Mouse (Mus musculus) heart, embryonic 16.5 days (tissue): ENCODE measurements around the gene Cox8a. TPM values are rescaled to one million over a fixed set of nuclear protein-coding genes. Genes with fewer than 3 reads are reported as not detected.
A peak's percentile ranks its signal among the peaks of the same experiment; 100 is the strongest.

Experiments
- ATAC-seq: fragments of 200-750 bp; cut with Nextera tagmentation; replicated peaks from 2 replicates; pipeline ENCODE4 v1.8.0; 2017; ENCODE audit warnings: moderate number of reproducible peaks; ENCODE audit not compliant: insufficient read depth, low FRiP score; ENCODE audit errors: extremely low read depth
- H3K27ac ChIP-seq: fragments of 300-500 bp; sonication (generic); 2 replicates; pipeline ENCODE4 v1.5.1; 2014; ENCODE audit warnings: mild to moderate bottlenecking, low read length, control low read depth, moderate library complexity
- H3K27me3 ChIP-seq: fragments of 300-500 bp; sonication (generic); 2 replicates; pipeline ENCODE4 v1.6.1; 2014; ENCODE audit warnings: low read length, mixed read lengths; ENCODE audit not compliant: control insufficient read depth, insufficient read depth
- H3K36me3 ChIP-seq: fragments of 300-500 bp; sonication (generic); 2 replicates; pipeline ENCODE4 v1.6.1; 2014; ENCODE audit not compliant: control insufficient read depth, insufficient read depth
- H3K4me1 ChIP-seq: fragments of 300-500 bp; sonication (generic); 2 replicates; pipeline ENCODE4 v1.6.1; 2014; ENCODE audit warnings: low read length, mixed read lengths; ENCODE audit not compliant: control insufficient read depth, insufficient read depth
- H3K4me2 ChIP-seq: fragments of 300-500 bp; sonication (generic); 2 replicates; pipeline ENCODE4 v1.6.1; 2014; ENCODE audit warnings: low read depth, mild to moderate bottlenecking, control low read depth, low read length
- H3K4me3 ChIP-seq: fragments of 300-500 bp; sonication (generic); 2 replicates; pipeline ENCODE4 v1.5.1; 2014; ENCODE audit warnings: mild to moderate bottlenecking, control low read depth, low read length
- H3K9ac ChIP-seq: fragments of 300-500 bp; sonication (generic); 2 replicates; pipeline ENCODE4 v1.6.1; 2014; ENCODE audit warnings: low read length, control low read depth
- H3K9me3 ChIP-seq: fragments of 300-500 bp; sonication (generic); replicated peaks from 2 replicates; pipeline ENCODE4 v1.6.1; 2016; ENCODE audit warnings: low read length; ENCODE audit not compliant: control insufficient read depth
- WGBS: fragments of 180-500 bp; shearing (Covaris S2); extraction: QIAGEN DNeasy Blood & Tissue Kit; methylation state at CpG from one replicate; pipeline ENCODE4 v1.1.7; 2014; 5-methylcytosine and 5-hydroxymethylcytosine counted together
- polyA plus RNA-seq: library from polyadenylated mRNA; unstranded; fragments of >200 nt; fragmentation: Nextera tagmentation; extraction: Ambion mirVana; gene quantifications from 2 replicates; pipeline ENCODE4 v1.2.1, GENCODE M21; 2015

Gene Cox8a
- polyA plus RNA-seq, 1 experiment from 2014 or later = 2,285 TPM

DNA sequence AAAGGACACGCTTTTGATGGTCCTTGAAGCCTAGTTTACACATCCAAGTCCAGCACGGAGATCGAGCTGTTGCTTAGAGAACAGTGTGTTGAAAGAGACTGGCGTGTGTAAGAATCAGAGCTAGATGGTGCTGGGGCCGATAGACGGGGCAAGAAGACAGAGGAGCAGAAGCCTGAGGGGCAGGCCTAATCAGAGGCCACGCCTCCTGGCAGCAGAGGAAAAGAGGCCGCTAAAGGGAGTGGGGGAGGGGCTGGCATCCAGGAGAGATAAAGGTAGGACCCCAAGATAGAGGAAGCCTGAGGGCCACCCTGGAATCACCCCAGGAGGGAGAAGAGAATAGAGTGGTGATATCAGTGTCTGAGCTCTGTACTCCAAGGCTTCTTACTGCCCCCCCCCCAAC is 46.0 kb downstream of the Cox8a start:
- Histone ChIP-seq H3K9ac (no peak overlapping the region), H3K27me3 (peaks cover 17% of the 10 kb centered on the region), H3K4me2 (no peak overlapping the region), H3K36me3 (no peaks in the 10 kb centered on the region), H3K27ac (no peak overlapping the region), H3K4me3 (no peak overlapping the region), H3K4me1 (peaks cover 22% of the 10 kb centered on the region), H3K9me3 (no peaks in the 10 kb centered on the region)
- no peak for ATAC-seq
- WGBS = 15% methylated on average over 8 of the region's 8 CpGs

DNA sequence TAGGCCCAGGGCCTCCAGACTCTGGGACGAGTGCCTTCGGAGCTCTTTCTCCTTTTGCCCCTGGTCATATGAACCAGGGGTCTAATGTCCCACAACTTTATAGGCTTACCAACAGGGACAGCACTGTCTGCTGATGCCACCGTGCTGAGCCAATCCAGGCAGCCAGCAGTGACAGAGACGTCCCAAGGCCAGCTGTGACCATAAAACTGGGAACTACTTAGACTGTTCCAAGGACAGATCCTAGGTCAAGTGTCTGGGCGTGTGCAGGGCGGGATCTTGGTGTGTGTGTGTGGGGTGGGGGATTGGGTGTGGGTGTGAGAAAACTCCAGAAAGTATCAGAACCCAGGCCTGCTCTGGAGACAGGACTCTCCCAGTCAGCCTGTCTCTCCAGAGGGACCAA is 46.5 kb downstream of the Cox8a start:
- Histone ChIP-seq H3K9me3 (no peaks in the 10 kb centered on the region), H3K4me3 (no peak overlapping the region), H3K27ac (no peak overlapping the region), H3K27me3 (peaks cover 21% of the 10 kb centered on the region), H3K9ac (no peak overlapping the region), H3K4me2 (no peak overlapping the region), H3K36me3 (no peaks in the 10 kb centered on the region), H3K4me1 (peaks cover 21% of the 10 kb centered on the region)
- WGBS = 77% methylated on average over 6 of the region's 6 CpGs
- no peak for ATAC-seq

DNA sequence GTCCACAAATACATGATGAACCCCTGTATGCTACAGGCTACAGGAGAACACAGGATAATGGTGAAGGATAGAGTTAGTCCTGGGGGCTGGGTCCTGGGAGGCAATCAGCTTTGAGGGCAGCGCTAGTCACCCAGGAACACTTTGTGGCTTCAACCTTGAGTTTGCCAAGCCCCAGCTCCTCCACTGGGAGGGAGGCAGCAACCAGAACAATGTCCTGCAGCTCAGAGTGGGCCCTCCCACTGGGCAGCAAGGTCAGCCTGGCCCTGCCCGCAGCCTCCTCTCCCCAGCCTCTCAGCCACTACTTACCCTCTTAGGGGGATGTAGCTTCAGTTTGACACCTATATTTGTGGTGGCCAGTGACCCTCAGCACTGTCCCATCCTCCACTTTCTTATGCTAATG is 49.0 kb downstream of the Cox8a start:
- Histone ChIP-seq H3K27me3 (peaks cover 31% of the 10 kb centered on the region), H3K4me2 (no peak overlapping the region), H3K36me3 (no peaks in the 10 kb centered on the region), H3K27ac (no peak overlapping the region), H3K4me3 (no peak overlapping the region), H3K9me3 (no peaks in the 10 kb centered on the region), H3K9ac (no peak overlapping the region), H3K4me1 (peaks cover 28% of the 10 kb centered on the region)
- 46% methylated on average over 2 of the region's 2 CpGs for WGBS
- no peak for ATAC-seq

DNA sequence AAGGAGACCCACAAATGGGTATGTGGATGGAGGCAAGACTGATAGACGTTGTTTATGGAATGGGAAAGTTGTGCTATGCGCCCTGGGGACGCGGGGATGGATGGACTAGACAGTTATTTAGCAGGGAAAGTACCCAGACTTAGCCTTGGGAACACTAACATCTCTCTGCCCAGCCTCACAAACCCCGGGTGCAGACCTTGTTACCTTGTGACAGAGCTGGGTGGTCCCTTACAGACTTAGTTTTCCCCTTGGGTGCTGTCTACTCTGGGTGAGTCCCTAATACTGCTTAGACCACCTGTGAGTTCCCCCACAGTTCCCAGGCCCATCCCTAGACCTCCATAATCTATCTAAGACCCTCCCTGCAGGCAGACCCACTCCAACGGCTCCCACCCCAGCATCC is 50.6 kb downstream of the Cox8a start:
- H3K36me3 ChIP-seq = no peaks in the 10 kb centered on the region
- no peaks in the 10 kb centered on the region for H3K9me3 ChIP-seq
- H3K4me3 ChIP-seq = no peak overlapping the region
- WGBS = 26% methylated on average over 6 of the region's 6 CpGs
- peaks cover 19% of the 10 kb centered on the region for H3K4me1 ChIP-seq
- peaks cover 31% of the 10 kb centered on the region for H3K27me3 ChIP-seq
- H3K9ac ChIP-seq = no peak overlapping the region
- no peak overlapping the region for H3K27ac ChIP-seq
- no peak overlapping the region for H3K4me2 ChIP-seq
- ATAC-seq = no peak

DNA sequence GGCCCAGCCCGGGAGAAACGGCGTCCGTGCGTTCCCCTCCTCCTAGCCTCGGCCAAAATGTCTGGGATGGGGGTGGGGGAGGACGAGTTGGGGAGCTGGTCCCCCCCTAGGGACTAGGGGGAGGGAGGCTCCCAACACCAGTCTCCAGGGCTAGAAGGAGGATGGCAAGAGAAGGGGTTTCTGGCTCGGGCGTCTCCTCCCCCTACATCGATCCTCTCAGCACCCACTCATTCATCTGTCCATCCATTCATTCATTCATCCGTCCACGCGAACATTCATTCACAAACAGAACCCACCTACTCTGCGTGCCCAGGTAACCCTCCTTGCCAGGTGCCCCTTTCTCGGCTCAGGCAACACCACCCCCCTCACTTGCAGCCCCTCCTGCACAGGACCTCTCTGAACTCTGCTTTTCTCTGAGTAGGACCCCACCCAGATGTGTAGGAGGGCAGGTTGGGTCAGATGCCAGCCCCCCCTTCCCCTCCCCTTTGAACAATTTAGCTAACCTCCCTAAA is 51.2 kb downstream of the Cox8a start:
- Histone ChIP-seq H3K4me3 (peak overlapping the region; percentile 71), H3K9me3 (no peaks in the 10 kb centered on the region), H3K36me3 (no peaks in the 10 kb centered on the region), H3K4me2 (peak overlapping the region; percentile 100), H3K27ac (no peak overlapping the region), H3K27me3 (peaks cover 31% of the 10 kb centered on the region), H3K4me1 (peaks cover 15% of the 10 kb centered on the region), H3K9ac (peak overlapping the region; percentile 74)
- WGBS = 3% methylated on average over 13 of the region's 15 CpGs
- no peak for ATAC-seq

DNA sequence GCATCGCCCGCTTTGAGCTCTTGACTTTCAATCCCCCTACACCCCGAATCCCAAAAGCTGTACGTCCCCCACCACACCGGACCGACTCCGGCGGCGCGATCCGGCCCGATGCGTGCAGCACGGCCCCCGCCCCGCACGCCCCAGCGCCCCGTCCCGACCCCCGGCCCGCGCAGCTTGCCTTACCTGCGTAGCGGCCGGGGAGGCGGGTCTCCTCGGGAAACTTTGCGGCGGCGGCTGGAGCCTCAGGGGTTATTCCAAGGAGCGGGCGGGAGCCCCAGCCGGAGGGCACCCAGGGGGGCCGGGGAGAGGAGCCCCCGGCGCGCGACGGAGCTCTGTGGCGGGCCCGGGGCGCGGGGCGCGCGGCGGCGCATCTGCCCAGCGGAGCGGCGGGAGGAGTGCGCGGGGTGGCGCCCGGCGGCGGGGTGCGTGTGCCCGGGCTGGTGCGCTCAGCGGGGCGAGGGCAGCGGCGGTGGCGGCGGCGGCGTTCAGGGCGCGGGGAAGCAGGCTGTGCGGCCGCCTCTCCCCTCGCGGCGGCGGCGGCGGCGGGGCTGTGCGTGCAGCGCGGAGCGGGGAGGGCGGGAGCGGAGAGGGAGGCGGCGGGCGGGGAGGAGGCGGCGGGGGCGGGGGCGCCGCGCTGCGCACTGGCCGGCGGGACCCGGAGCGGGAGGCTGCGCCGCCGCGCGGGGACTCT is 51.8 kb downstream of the Cox8a start:
- Histone ChIP-seq H3K27me3 (peaks cover 31% of the 10 kb centered on the region), H3K4me1 (peaks cover 13% of the 10 kb centered on the region), H3K27ac (no peak overlapping the region), H3K4me3 (peak overlapping the region; percentile 71), H3K9ac (peak overlapping the region; percentile 74), H3K36me3 (no peaks in the 10 kb centered on the region), H3K4me2 (peak overlapping the region; percentile 100), H3K9me3 (no peaks in the 10 kb centered on the region)
- 2% methylated on average over 64 of the region's 105 CpGs for WGBS
- peak; percentile 9; the same call in 1 of the 2 replicates for ATAC-seq

Other genes with a start within 250 kb of the Cox8a start
- gene Ppp1r14b, start 242.6 kb downstream of the Cox8a start, polyA plus RNA-seq = 68.9 and 104 TPM in 2 replicates
- gene Plcb3, start 241.1 kb downstream of the Cox8a start, polyA plus RNA-seq = 16.8 and 21.1 TPM in 2 replicates
- 83.7 and 95.0 TPM in 2 replicates for gene Fkbp2, start 237.1 kb downstream of the Cox8a start, polyA plus RNA-seq
- gene Vegfb, start 230.0 kb downstream of the Cox8a start, polyA plus RNA-seq = 123 and 171 TPM in 2 replicates
- 40.3 and 44.1 TPM in 2 replicates for gene Dnajc4, start 225.0 kb downstream of the Cox8a start, polyA plus RNA-seq
- gene Nudt22, start 221.5 kb downstream of the Cox8a start, polyA plus RNA-seq = 34.1 and 36.6 TPM in 2 replicates
- gene Trpt1, start 221.5 kb downstream of the Cox8a start, polyA plus RNA-seq = 17.0 and 17.3 TPM in 2 replicates
- gene Fermt3, start 198.1 kb downstream of the Cox8a start, polyA plus RNA-seq = 14.3 and 24.7 TPM in 2 replicates
- 195 and 202 TPM in 2 replicates for gene Stip1, start 177.6 kb downstream of the Cox8a start, polyA plus RNA-seq
- gene Macrod1, start 160.8 kb downstream of the Cox8a start, polyA plus RNA-seq = 61.0 and 64.3 TPM in 2 replicates
- 1.6 and 1.9 TPM in 2 replicates for gene Flrt1, start 111.9 kb downstream of the Cox8a start, polyA plus RNA-seq
- gene Otub1, start 11.3 kb downstream of the Cox8a start, polyA plus RNA-seq = 140 and 141 TPM in 2 replicates
- gene Naa40, start 23.6 kb upstream of the Cox8a start, polyA plus RNA-seq = 59.3 and 61.1 TPM in 2 replicates
- gene Rcor2, start 49.7 kb upstream of the Cox8a start, polyA plus RNA-seq = 11.9 and 18.0 TPM in 2 replicates
- 32.4 and 33.0 TPM in 2 replicates for gene Mark2, start 124.2 kb upstream of the Cox8a start, polyA plus RNA-seq
- gene Spindoc, start 165.4 kb upstream of the Cox8a start, polyA plus RNA-seq = 15.0 and 19.0 TPM in 2 replicates
- 3.1 and 3.4 TPM in 2 replicates for gene 2700081O15Rik, start 200.0 kb upstream of the Cox8a start, polyA plus RNA-seq